Mouse (Mus musculus): ENCODE data around the gene Rpn2. TPM values are rescaled to one million over a fixed set of nuclear protein-coding genes. Genes with fewer than 3 reads are reported as not detected.

Rpn2 gene
- polyA plus RNA-seq, 1 experiment from 2014 or later: 203 TPM

GRCm38 (mm10) chr2:157288996-157289395, 10.2 kb downstream of the Rpn2 start:
- H3K4me3 ChIP-seq: no peak overlapping the region
- 94% methylated on average over 5 of the region's 5 CpGs for whole genome bisulfite sequencing
- ATAC-seq (ENCODE audit: low FRiP score): no peak
- H3K9ac ChIP-seq: no peak overlapping the region
- no peaks in the 10 kb centered on the region for H3K27me3 ChIP-seq
- no peaks in the 10 kb centered on the region for H3K9me3 ChIP-seq
- peaks cover 88% of the 10 kb centered on the region for H3K36me3 ChIP-seq
- H3K27ac ChIP-seq: no peak overlapping the region
- no peaks in the 10 kb centered on the region; the same call in 1 of the 2 replicates for H3K4me1 ChIP-seq (replicated peaks)
- no peak overlapping the region for H3K4me2 ChIP-seq

GRCm38 (mm10) chr2:157292093-157292492, 13.3 kb downstream of the Rpn2 start:
- no peak overlapping the region for H3K4me3 ChIP-seq
- no peak overlapping the region for H3K9ac ChIP-seq
- no peak overlapping the region for H3K27ac ChIP-seq
- no peaks in the 10 kb centered on the region for H3K27me3 ChIP-seq
- H3K4me1 ChIP-seq (replicated peaks): peaks cover 5% of the 10 kb centered on the region; the same call in 1 of the 2 replicates
- H3K4me2 ChIP-seq: no peak overlapping the region
- H3K36me3 ChIP-seq: peaks cover 91% of the 10 kb centered on the region
- WGBS: 14% methylated on average over 2 of the region's 2 CpGs
- no peak for ATAC-seq (ENCODE audit: low FRiP score)
- H3K9me3 ChIP-seq: no peaks in the 10 kb centered on the region

- H3K36me3 ChIP-seq: peaks cover 95% of the 10 kb centered on the region
- H3K9me3 ChIP-seq: no peaks in the 10 kb centered on the region
- H3K4me1 ChIP-seq (replicated peaks): 0 out of 2 replicates have a peak, but pooled peaks cover 5% of the 10 kb centered on the region
- H3K27ac ChIP-seq: no peak overlapping the region
- no peak overlapping the region for H3K9ac ChIP-seq
- H3K4me2 ChIP-seq: no peak overlapping the region
- no peaks in the 10 kb centered on the region for H3K27me3 ChIP-seq
- no peak overlapping the region for H3K4me3 ChIP-seq
- WGBS: 85% methylated on average over 7 of the region's 7 CpGs
- ATAC-seq (ENCODE audit: low FRiP score): no peak
These were observed 17.4 kb downstream of the Rpn2 start for GRCm38 (mm10) chr2:157296105-157296689.

- Histone ChIP-seq H3K9me3 (no peaks in the 10 kb centered on the region), H3K27me3 (no peaks in the 10 kb centered on the region), H3K4me2 (no peak overlapping the region), H3K36me3 (peaks cover 87% of the 10 kb centered on the region), H3K9ac (no peak overlapping the region), H3K27ac (no peak overlapping the region; the same call in 1 of the 2 replicates), H3K4me3 (no peak overlapping the region), H3K4me1 (replicated peaks) (no peaks in the 10 kb centered on the region)
- 94% methylated on average over 6 of the region's 6 CpGs for WGBS
- no peak for ATAC-seq (ENCODE audit: low FRiP score)
These were observed 21.2 kb downstream of the Rpn2 start for GRCm38 (mm10) chr2:157300051-157300450.

GRCm38 (mm10) chr2:157303096-157303495, 24.3 kb downstream of the Rpn2 start:
- peak overlapping the region; percentile 48; the same call in 1 of the 2 replicates for H3K27ac ChIP-seq
- H3K9ac ChIP-seq: no peak overlapping the region
- 59% methylated on average over 9 of the region's 9 CpGs for WGBS
- H3K4me1 ChIP-seq (replicated peaks): peaks cover 7% of the 10 kb centered on the region; the same call in 1 of the 2 replicates
- no peak overlapping the region for H3K4me2 ChIP-seq
- H3K36me3 ChIP-seq: peaks cover 68% of the 10 kb centered on the region
- H3K9me3 ChIP-seq: no peaks in the 10 kb centered on the region
- ATAC-seq (ENCODE audit: low FRiP score): no peak
- H3K4me3 ChIP-seq: no peak overlapping the region
- no peaks in the 10 kb centered on the region for H3K27me3 ChIP-seq

- no peaks in the 10 kb centered on the region for H3K27me3 ChIP-seq
- H3K36me3 ChIP-seq: peaks cover 67% of the 10 kb centered on the region
- H3K4me2 ChIP-seq: no peak overlapping the region
- peak overlapping the region; percentile 52; the same call in 1 of the 2 replicates for H3K27ac ChIP-seq
- 85% methylated on average over 7 of the region's 7 CpGs for WGBS
- H3K9me3 ChIP-seq: no peaks in the 10 kb centered on the region
- H3K4me1 ChIP-seq (replicated peaks): peaks cover 7% of the 10 kb centered on the region; the same call in 1 of the 2 replicates
- no peak overlapping the region for H3K9ac ChIP-seq
- H3K4me3 ChIP-seq: no peak overlapping the region
- ATAC-seq (ENCODE audit: low FRiP score): no peak
These were observed 27.5 kb downstream of the Rpn2 start for GRCm38 (mm10) chr2:157306091-157307032.

- peak overlapping the region; percentile 40 for H3K27ac ChIP-seq
- ATAC-seq (ENCODE audit: low FRiP score): no peak
- no peaks in the 10 kb centered on the region for H3K9me3 ChIP-seq
- H3K4me1 ChIP-seq (replicated peaks): peaks cover 7% of the 10 kb centered on the region; the same call in 1 of the 2 replicates
- no peaks in the 10 kb centered on the region for H3K27me3 ChIP-seq
- H3K9ac ChIP-seq: no peak overlapping the region
- no peak overlapping the region for H3K4me2 ChIP-seq
- H3K36me3 ChIP-seq: peaks cover 70% of the 10 kb centered on the region
- H3K4me3 ChIP-seq: no peak overlapping the region
- WGBS: 80% methylated on average over 4 of the region's 4 CpGs
These were observed 29.0 kb downstream of the Rpn2 start for GRCm38 (mm10) chr2:157307715-157308265.

GRCm38 (mm10) chr2:157308273-157308917, 29.6 kb downstream of the Rpn2 start:
- WGBS: 93% methylated on average over 2 of the region's 2 CpGs
- Histone ChIP-seq H3K27ac (no peak overlapping the region; the same call in 1 of the 2 replicates), H3K9me3 (no peaks in the 10 kb centered on the region), H3K4me2 (no peak overlapping the region), H3K9ac (no peak overlapping the region), H3K4me3 (no peak overlapping the region), H3K4me1 (replicated peaks) (peaks cover 12% of the 10 kb centered on the region), H3K27me3 (no peaks in the 10 kb centered on the region), H3K36me3 (peaks cover 70% of the 10 kb centered on the region)
- no peak for ATAC-seq (ENCODE audit: low FRiP score)

- no peaks in the 10 kb centered on the region for H3K27me3 ChIP-seq
- ATAC-seq (ENCODE audit: low FRiP score): no peak
- WGBS: 95% methylated on average over 8 of the region's 8 CpGs
These were observed 30.8 kb downstream of the Rpn2 start for GRCm38 (mm10) chr2:157309611-157310010.

GRCm38 (mm10) chr2:157310963-157311637, 32.3 kb downstream of the Rpn2 start:
- no peaks in the 10 kb centered on the region for H3K9me3 ChIP-seq
- H3K36me3 ChIP-seq: peaks cover 85% of the 10 kb centered on the region
- H3K4me3 ChIP-seq: no peak overlapping the region
- ATAC-seq (ENCODE audit: low FRiP score): no peak
- no peak overlapping the region for H3K9ac ChIP-seq
- 83% methylated on average over 6 of the region's 6 CpGs for WGBS
- peaks cover 25% of the 10 kb centered on the region for H3K4me1 ChIP-seq (replicated peaks)
- H3K4me2 ChIP-seq: no peak overlapping the region
- H3K27me3 ChIP-seq: no peaks in the 10 kb centered on the region
- peak overlapping the region; percentile 18; the same call in 1 of the 2 replicates for H3K27ac ChIP-seq

More at GRCm38 (mm10) chr2:157309611-157310010, 30.8 kb downstream of the Rpn2 start:
- H3K4me1 ChIP-seq (replicated peaks): peaks cover 24% of the 10 kb centered on the region
- no peaks in the 10 kb centered on the region for H3K9me3 ChIP-seq
- no peak overlapping the region for H3K27ac ChIP-seq
- H3K36me3 ChIP-seq: peaks cover 70% of the 10 kb centered on the region
- no peak overlapping the region for H3K9ac ChIP-seq
- H3K4me3 ChIP-seq: no peak overlapping the region
- H3K4me2 ChIP-seq: no peak overlapping the region

- Histone ChIP-seq H3K4me1 (replicated peaks) (peaks cover 32% of the 10 kb centered on the region), H3K4me3 (no peak overlapping the region), H3K27me3 (no peaks in the 10 kb centered on the region), H3K9me3 (no peaks in the 10 kb centered on the region), H3K27ac (peak overlapping the region; percentile 85), H3K9ac (0 out of 2 replicates have a peak overlapping the region, but pooled peaks have one; percentile 29), H3K4me2 (no peak overlapping the region), H3K36me3 (peaks cover 97% of the 10 kb centered on the region)
- peak; percentile 74; the same call in 1 of the 2 replicates for ATAC-seq (ENCODE audit: low FRiP score)
- WGBS: 71% methylated on average over 3 of the region's 3 CpGs
These were observed 34.9 kb downstream of the Rpn2 start for GRCm38 (mm10) chr2:157313718-157314117.
